Mouse (Mus musculus) MEL (cell line): ENCODE measurements at regions not wholly inside any gene's neighbourhood (a gene's known extent, or its start where the extent isn't known, plus 50 kb on each side); places are given as distances from the start of the nearest gene placed in this dataset.

Source experiments
- DNase-seq: peaks from one replicate; pipeline ENCODE4 v3.0.0; 2011; ENCODE audit warnings: low read depth, low spot score
- H3K27ac ChIP-seq: 2 replicates; pipeline ENCODE4 v1.5.1; 2012; ENCODE audit warnings: low read depth, mild to moderate bottlenecking, control low read depth, low read length, moderate library complexity; ENCODE audit not compliant: control insufficient read depth
- H3K27me3 ChIP-seq, 2 experiments: fragments of 150-350 bp in 1 of 2; sonication (generic) in 1 of 2; 2 replicates each; pipeline ENCODE4 v1.6.1; 2012; ENCODE audit warnings: low read length in 2 of 2, mild to moderate bottlenecking in 2 of 2, improper control_type of control experiment in 1 of 2, moderate library complexity in 1 of 2; ENCODE audit not compliant: insufficient read depth in 2 of 2, control insufficient read depth in 1 of 2
- H3K36me3 ChIP-seq, 2 experiments: 2 replicates each; pipeline ENCODE4 v1.6.1; 2012 to 2014; ENCODE audit warnings: low read length in 2 of 2, improper control_type of control experiment in 1 of 2, inconsistent platforms in 1 of 2, mild to moderate bottlenecking in 1 of 2; ENCODE audit not compliant: insufficient read depth in 2 of 2, control insufficient read depth in 1 of 2
- H3K4me1 ChIP-seq, 2 experiments: fragments of 150-350 bp in 1 of 2; sonication (generic) in 1 of 2; 2 replicates each; pipeline ENCODE4 v1.6.1; 2012; ENCODE audit warnings: low read length in 2 of 2, improper control_type of control experiment in 1 of 2, mild to moderate bottlenecking in 1 of 2; ENCODE audit not compliant: insufficient read depth in 2 of 2, control insufficient read depth in 1 of 2
- H3K4me3 ChIP-seq, 2 experiments: fragments of 150-350 bp in 1 of 2; sonication (generic) in 1 of 2; 2 replicates each; pipeline ENCODE4 v1.5.1; 2012; ENCODE audit warnings: low read depth in 2 of 2, low read length in 2 of 2, mild to moderate bottlenecking in 2 of 2, moderate library complexity in 2 of 2, control low read depth in 1 of 2, improper control_type of control experiment in 1 of 2; ENCODE audit not compliant: control insufficient read depth in 1 of 2, insufficient read depth in 1 of 2
- H3K79me2 ChIP-seq: 2 replicates; pipeline ENCODE4 v1.6.1; 2012; ENCODE audit warnings: mild to moderate bottlenecking, low read length, moderate library complexity; ENCODE audit not compliant: control insufficient read depth, poor library complexity, insufficient read depth
- H3K9ac ChIP-seq: 2 replicates; pipeline ENCODE4 v1.6.1; 2012; ENCODE audit warnings: low read depth, mild to moderate bottlenecking, control low read depth, low read length, moderate library complexity; ENCODE audit not compliant: control insufficient read depth, poor library complexity, severe bottlenecking
- H3K9me3 ChIP-seq: fragments of 150-350 bp; sonication (generic); replicated peaks from 2 replicates; pipeline ENCODE4 v1.6.1; 2012; ENCODE audit warnings: mild to moderate bottlenecking, low read length, improper control_type of control experiment, moderate library complexity; ENCODE audit not compliant: insufficient read depth
- E2F4 ChIP-seq: IDR thresholded peaks from 2 replicates; pipeline ENCODE4 v1.6.1; 2011; ENCODE audit warnings: low read depth, low read length, improper control_type of control experiment, borderline replicate concordance

GRCm38 (mm10) chr1:144862133-144862532, 86.9 kb upstream of the Rgs18 start:
- Histone ChIP-seq H3K27me3 (no peaks in the 10 kb centered on the region), H3K9me3 (no peaks in the 10 kb centered on the region), H3K9ac (no peak overlapping the region), H3K27ac (no peak overlapping the region), H3K4me1 (no peaks in the 10 kb centered on the region), H3K79me2 (no peaks in the 10 kb centered on the region), H3K4me3 (no peak overlapping the region), H3K36me3 (no peaks in the 10 kb centered on the region)
- DNase-seq, result no peak
- TF ChIP-seq E2F4, result no peak
